Mouse (Mus musculus) lung, postnatal 4 days (tissue): ENCODE data around the gene Tmem132b.
A peak's percentile ranks its signal among the peaks of the same experiment; 100 is the strongest.

Experiments
- DNase-seq, 2 experiments: peaks; one replicate each; pipeline ENCODE4 v3.0.0; 2021

Gene Tmem132b

DNA sequence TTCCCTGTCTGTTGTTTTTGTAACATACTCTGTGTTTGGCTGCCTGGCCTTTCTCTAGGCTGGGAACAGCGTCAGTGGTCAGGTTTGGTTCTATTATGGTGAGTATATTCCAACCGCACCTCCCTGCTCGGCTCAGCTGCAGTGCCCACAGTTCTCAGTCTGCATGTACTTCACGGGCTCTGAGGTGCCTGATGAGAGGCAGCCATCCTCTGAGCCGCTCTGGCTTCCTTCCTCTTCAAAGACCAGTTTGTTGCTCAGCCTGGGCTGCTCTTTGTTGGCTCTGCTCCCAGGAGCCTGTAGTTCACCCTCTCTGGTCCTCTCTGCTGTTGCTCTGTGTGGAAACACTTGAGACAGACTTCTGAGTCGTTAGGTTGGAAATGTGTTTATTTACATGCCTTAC is 151.9 kb downstream of the Tmem132b start:
- no peak for DNase-seq

DNA sequence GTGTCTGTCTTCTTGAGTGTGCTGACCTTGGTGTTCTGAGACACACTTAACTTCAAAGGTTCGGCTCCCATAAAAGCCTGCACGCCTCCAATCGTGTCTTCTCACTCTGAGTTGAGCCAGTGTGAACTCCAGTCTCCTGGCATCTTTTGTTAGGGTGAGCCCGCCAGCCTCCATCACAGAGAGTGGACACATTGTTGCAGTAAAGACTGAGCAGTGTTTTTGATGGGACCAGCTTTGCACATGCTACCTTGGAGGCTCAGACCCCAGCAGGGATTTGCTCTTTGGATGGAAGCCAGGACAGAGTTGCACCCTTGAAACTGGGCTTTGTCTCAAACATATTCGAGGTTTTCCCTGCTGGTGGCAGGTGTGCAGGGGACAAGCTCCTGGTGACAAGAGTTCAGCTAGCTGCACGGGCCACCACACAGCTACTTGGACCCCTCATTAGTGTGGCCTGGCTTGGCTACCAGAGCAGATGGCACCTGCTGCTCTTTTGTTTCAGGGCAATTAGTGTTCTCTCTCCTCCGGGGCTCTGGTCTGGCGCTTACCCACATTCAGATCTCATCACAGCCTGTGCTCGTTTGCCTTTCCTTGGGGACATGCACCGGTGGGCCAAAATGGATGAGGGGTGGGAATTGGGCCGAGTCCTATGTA is 154.2 kb downstream of the Tmem132b start:
- no peak for DNase-seq

DNA sequence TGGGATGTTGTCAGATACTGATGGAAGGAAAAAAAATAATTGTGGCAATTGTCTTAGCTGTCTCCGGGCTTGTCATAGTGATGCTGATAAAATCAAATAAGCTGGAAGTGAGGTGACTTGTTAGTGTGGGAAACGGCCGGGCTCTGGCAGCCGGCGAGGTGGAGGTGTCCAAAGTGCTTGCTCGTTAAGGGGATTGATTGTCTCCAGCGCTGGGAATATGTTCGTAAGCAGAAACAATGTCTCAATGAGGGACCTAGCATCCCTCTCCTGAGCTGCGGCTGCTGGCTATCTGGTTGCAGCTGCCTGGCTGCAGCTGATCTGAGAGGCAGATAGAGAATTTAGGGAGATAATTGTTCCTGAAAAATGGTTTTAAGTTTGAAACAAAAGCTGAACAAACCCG is 161.0 kb downstream of the Tmem132b start:
- no peak for DNase-seq

DNA sequence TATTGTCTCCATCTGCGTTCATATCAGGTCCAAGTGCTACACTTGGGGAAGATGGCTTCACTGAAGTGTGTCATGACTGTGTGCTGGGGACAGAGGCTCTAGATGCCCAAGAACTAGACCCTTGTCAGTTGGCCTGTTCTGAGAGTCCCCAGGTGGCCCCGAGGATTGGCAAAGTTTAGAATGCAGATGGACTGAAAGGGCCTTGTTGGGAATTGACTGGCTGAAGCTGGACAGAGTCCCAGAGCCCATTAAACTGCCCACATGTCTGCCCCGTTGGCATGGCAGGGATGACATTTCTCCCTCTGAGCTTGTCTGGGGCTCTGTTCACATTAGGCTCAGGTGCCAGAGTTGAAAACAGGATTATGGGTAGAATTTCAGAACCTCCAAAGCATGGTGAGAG is 167.8 kb downstream of the Tmem132b start:
- no peak for DNase-seq

DNA sequence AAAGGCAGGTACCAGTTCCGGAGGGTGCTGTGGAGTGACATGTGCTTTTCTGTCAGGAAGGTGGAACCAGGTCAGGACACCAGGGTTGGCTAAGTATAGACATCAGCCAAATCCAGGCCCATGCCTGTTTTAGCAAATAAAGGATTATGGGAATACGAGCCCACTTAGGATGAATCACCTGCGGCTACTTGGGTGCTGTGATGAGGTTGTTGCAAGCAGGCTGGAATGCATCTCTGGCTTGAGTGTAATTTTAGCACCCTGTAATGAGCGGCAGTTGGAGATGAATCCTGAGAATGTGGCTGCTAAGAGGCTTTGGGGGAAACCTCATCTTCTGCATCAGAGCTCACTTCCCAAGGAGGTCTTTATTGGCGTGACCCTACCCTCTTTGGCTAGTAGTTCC is 168.7 kb downstream of the Tmem132b start:
- DNase-seq, result no peak

DNA sequence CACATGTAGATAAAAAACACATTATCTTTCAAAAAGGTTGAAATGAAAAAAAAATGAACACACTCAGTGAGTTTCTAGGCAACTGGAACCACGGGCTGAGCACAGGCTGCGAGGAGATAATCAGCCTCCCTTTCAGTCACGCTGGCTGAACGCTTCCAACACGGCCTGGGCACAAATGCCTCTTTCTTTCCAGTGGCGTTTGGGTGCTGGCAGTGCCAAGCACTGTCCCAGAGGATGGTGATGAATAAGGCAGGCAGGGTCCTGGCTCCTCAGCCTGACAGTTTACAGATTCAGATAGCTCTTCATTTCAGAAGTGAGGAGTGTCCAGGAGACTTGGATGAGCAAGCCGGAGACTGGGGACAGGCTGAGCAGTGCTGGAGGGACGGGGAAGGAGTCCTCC is 173.8 kb downstream of the Tmem132b start:
- DNase-seq, result no peak

DNA sequence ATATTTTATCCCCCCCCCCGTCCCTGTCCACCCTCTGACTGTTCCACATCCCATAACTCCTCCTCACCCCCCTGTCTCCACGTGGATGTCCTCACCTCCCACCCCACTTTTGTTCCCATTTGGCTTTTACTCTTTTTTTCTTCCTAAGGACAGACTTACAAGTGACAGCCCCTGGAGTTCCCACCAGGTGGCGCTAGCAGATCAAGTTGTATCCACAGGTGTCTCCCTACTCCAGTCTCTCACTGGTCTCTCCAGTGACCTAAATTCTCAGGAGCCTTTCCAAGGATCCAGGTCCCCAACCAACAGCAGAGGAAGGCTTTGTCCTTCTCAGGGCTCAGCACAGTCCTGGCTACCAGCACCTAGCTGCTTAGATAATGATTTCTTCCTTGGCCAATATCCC is 177.6 kb downstream of the Tmem132b start:
- peak in 1 of 2 experiments; percentile 27 for DNase-seq

DNA sequence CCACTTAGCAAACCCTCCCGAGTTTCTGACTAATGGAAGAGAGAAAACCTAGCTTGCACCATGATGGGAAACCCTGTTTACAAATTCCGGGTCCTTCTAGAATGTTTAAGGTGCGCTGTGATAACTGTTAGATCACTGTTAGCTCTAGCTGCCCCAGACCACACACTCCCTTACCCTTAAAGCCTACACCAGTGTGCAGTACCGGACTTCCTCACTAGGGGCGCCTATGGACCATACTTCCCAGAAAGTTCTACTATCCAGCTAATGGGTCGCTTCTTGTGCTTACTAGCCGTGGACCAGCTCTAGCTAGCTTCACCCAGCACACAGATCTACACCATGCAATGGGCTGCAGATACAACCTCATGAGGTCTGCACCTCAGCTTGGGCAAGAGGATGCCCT is 195.2 kb downstream of the Tmem132b start:
- DNase-seq, result no peak

DNA sequence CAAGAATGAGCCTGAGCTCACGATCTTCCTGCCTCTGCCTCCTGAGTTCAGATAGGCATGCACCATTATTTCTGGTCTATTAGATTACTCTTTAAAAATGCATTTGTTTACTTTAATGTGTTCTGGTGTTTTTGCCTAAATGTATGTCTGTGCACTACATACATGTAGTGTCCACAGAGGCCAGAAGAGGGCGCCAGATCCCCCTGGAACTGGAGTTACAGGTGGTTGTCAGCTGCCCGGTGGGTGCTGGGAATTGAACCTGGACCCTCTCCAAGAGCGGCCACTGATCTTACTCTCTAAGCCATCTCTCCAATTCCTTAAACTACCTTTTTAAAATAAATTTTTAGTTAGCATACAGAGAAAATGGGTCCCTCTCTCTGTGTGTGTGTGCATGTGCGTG is 195.9 kb downstream of the Tmem132b start:
- no peak for DNase-seq

DNA sequence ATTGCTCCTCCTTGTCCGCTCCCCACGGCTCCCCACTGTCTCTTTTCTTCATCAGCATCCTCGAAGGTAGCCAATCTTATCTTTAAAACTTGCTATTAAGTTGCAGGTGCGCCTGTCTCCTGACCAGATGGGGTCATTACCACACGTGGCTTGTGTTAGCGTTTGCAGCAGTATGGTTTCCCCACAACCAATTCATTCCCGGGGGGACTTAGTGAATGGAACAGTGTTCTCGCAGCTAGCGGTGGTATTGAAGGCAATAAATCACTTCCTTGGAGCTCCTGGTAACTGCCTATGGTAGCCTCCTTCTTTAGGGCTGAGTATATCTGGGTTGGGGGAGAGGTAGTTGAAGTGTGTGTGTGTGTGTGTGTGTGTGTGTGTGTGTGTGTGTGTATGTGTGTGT is 196.4 kb downstream of the Tmem132b start:
- no peak for DNase-seq

DNA sequence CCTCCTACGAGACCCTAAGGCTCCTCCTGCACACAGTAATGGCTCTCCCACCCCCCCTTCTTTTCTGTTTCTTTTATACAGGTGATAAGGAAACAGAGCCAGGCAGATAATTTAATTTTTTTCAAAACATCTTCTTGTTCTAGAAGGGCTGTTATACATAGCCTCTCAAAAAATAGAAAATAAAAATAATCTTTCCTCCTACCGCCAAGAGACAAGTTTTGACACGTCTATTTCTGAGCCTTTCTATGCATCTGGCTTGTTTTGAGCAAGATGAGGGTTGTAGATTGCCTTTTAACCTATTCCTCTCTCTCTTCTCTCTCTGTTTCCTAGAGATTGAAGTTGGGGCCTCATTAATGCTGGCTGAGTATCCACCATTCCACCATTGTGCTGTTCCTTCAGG is 196.9 kb downstream of the Tmem132b start:
- DNase-seq, result no peak

DNA sequence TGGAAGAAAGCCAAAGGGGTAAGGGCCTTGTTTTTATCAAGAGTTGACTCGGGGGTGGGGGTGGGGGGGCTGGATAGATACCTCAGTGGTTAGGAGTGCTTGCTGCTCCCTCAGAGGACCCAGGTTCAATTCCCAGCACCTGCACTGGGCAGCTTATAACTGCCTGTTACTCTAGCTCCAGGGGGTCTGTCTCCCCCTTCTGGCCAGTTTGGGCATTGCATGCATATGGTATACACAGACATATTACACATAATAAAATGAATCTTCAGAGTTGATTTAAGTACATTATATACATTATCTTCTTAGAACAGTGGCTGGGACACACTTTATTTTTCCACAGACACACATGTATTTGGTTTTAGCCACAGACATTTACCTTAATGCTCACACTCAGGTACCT is 202.2 kb downstream of the Tmem132b start:
- DNase-seq, result no peak

DNA sequence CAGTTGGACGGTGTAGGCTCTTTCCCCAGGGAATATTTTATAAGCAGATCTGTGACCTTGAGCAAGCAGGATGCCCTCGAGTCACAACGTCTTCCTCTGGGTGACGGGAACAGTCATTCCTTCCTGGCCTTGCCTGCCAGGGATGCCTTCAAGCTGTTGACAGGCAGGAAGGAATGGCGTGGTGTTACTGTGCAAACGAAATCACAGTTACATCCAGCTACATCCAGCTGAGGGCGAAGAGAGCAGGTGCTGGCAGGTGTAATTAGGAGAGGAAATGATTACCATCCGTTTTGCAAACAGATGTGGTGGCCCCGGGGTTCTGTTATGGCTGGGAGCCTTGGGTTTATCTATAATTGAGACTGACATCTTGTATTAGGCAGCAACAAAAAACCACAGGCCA is 205.5 kb downstream of the Tmem132b start:
- DNase-seq, result no peak

DNA sequence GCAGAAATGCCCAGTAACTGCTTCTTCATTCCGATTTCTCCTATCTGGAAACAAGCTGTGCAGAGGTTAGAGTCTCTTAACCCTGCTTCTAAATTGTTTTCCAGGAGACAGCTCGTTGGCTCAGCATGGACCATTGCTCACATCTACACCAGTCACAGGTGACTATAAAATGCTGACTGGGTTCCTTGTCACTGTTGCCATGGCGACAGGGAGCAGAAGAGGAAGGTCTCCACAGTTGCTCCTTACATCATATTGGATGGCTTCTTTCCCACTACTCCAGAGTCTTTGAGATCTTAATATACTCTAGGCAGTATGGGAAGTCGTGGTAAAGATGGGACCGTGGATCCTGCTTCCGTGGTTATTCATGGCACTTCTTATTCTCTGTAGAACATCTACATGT is 211.9 kb downstream of the Tmem132b start:
- DNase-seq, result no peak

DNA sequence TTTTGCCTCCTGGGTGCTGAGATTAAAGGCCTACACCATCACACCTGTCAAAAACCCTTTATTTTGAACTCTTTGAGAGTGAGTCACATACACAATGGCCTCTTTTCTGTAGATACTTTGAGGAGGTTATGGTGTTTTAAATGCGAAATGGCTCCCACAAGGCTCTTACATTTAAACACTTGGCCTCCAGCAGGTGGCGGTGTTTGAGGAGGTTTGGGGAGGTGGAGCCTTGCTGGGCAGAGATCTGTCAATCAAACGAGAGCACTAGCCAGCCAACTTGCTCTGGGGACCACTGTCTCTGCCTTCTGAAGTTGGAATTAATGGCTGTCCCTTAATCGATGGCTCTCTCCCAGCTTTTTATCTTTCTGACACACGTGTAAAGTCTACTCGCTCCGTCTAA is 214.2 kb downstream of the Tmem132b start:
- DNase-seq, result no peak

DNA sequence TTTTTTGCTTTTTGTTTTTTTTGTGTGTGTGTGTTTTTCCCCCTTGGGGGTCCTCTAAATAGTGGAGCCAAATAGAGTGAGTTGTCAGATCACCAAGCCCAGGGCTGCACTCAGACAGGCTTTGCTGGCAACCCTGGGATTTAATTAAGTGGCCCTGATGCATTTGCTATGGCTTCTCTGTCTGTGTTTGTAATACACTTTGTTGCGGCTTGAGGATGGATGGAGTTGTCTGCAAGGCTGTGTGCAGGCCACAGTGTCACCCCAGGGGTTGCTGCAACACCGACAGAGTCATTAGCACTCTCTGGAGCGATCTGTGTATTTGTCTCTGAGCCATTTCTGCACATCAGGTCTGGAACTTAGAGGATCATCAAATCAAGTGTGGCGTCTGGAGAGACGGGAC is 219.9 kb downstream of the Tmem132b start:
- DNase-seq, result peak; percentile 23 to 71

DNA sequence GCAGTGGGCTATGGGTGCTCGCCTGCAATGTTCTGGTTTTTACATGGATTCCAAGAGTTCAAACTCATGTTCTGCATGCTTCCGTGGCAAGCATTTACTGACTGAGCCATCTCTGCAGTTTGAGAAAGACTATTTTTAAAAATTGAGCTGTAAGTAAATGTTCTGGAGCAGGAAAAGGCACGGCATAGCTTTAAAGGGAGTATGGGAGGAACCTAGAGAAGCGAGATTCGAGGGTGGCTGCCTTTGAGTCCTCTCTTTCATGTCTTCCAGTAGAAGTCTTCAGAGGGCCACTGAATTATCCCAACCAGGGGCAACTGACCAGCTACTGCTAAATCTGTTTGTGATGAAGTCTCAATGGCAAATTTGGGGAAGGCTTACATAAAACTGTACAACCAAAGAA is 221.0 kb downstream of the Tmem132b start:
- DNase-seq, result no peak

DNA sequence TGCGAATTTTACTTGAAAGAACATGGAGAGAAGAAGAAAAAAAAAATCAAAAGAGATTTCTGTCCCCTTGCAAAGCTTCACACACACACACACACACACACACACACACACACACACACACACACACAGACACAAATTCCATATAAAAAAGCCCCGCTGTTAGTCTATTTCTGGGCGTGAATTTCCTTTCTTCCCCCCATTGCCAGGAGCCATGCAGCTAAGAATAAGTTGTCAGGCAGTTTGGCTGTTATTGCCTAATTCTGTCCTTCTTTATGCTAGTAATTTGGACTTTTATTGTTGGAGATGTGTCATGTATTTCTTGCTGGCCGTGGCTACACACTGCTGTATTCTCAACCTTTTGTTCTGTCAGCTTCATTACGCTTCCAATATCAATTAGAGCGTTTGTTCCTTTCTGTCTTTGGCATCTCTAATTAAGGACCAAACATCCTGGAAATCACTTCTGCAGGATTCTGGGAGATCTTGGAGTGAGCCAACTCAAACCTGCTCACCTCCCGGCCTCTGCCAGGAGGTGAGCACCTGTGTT is 225.5 kb downstream of the Tmem132b start:
- DNase-seq, result no peak

DNA sequence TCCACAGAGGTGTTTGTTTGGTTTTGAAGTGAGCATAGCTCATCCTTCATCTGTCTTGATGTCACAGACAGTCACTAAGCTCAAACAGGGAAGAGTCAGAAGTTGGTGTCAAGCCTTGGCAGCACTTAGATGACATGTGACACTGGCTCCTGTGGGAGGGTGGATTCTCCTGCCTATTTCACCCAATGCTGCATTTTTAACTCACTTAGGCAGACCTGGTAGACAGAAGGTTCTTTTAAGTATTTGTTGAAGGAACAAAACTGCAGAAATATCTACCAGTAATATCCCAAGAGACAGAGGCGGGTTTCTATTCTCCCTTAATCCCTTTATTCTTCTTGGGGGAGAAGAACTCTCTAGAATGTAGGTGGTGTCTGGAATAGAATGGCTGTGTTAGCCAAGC is 226.9 kb downstream of the Tmem132b start:
- DNase-seq, result no peak

DNA sequence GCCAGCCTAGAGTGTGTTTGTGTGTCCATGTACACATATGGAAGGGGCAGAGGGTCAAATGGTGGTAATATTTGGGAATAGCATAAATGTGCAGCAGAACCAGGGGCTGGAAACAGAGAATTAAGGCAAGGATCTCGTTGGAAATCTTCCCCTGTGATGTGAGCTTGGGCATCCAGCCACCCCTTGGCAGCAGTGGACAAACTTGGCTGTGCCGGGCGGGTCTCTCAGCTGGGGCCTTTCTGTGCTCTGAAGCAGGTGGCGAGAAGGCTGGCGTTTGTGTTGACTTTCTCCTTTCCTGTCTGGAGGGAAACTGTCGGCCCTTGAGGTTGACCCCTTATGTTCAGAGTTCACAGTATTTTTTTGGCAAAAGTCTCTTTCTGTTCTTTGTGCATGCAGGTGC is 235.4 kb downstream of the Tmem132b start:
- DNase-seq, result no peak

DNA sequence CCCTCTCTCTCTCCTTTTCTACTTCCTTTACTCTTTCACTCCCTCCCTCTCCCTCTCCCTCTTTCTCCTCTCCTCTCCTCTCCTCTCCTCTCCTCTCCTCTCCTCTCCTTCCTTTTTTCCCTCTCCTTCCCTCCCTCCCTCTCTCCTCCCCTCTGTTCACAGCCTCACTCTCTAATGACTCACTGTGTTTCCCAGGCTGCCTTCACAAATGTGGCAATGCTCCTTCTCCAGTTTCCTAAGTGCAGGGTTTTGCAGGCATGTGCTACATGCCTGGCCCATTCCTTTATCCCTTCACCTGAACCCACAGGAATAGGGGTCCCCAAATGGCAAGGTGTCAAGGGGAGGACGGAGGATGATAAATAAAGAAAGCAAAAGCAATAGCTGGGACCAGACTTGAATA is 236.4 kb downstream of the Tmem132b start:
- DNase-seq, result no peak

DNA sequence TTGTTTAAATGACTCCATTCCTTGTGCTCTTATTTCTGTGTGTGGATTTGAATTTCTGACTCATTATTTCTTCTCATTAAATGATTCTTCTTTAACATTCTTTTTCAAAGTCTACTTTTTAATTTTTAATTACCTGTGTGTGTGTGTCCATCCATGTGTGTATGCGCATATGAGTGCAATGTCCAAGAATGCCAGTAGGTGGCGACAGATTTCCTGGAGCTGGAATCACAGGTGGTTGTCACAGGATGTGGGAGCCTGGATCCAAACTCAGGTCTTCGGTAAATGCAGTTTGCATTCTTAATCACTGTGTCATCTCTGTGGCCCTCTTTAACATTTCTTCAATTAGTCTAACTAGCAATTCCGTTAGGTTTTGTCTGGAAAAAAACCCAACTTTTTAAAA is 240.7 kb downstream of the Tmem132b start:
- DNase-seq, result no peak

DNA sequence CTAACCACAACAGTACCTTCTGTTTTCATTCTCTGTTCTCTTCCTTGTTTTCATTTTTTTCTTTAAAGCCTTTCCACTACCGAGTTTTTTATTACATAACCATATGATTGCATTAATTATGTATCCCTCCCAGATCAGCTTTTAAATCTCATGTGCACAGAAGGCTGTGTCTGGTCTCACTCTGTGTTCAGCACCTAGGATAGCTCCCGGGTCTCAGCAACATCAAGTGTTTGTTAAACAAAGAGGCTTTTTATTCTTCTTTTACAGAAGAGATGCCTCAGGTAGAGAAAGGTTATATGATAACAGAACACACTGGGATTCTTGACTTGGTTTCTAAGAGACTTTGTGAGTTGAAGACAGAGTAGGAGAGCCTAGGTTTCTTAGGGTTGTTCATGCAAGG is 241.2 kb downstream of the Tmem132b start:
- DNase-seq, result no peak

DNA sequence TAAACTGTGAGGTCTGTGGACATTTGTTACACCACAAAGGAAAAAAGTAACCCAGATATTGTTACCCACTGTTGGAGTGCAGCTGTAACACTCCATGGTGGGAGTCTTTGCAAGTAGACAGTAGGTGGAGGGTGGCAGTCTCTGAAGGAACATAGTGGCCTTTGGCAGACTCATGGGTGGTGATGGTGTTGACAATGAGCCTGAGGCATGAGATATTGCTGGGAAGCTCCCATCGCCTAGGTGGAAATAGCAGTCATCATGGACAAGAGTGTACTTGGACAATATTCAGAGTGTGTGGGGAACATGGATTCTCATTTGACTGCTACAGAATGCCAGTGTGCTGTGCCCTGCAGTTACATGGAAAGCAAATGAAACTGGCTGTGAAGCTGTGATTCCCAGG is 248.8 kb downstream of the Tmem132b start:
- DNase-seq, result no peak

DNA sequence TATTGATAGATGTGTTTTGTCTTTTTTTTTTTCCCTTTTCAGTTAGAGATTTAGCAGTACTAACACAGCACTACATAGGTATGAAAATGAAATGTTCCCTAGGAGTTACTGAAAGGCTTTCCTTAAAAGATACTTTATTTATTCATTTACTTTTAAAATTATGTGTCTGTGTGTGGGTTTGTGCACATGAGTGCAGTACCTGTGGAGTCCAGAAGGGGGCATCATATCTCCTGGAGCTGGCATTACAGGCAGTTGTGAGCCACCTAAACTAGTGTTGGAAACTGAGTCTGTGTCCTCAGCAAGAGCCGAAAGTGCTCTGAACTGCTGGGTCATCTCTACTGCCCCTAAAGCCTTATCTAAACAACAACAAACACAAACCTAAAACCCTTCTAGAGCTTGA is 261.1 kb downstream of the Tmem132b start:
- DNase-seq, result no peak

DNA sequence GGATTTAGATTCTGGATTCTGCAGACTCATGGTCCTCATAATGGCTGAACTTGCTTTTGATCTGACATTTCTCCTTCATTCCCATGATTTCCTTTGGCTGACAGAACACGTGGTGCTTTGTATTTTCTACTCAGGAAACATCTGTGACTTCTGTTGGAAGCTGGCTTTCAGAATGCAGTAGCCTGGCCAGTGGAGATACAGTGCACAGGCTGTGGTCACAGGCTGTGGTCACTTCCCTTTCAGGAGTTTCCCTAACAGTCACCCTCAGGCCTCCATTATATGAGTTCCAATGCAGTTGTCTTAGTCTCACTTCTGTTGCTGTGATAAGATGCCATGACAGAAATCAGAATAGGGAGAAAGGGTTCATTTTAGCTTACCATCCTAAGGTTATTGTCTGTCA is 262.7 kb downstream of the Tmem132b start:
- no peak for DNase-seq
